Mouse (Mus musculus) heart, postnatal 36 days (tissue): ENCODE data around the gene Ppp2r1b. TPM values are rescaled to one million over a fixed set of nuclear protein-coding genes. Genes with fewer than 3 reads are reported as not detected.
"Not testable (repeated sequence)": the region's sequence is repeated elsewhere in the genome, so short reads cannot be mapped to it uniquely, and the experiment has no call there.

Experiments
- DNase-seq, 2 experiments: peaks; one replicate each; pipeline ENCODE4 v3.0.0; 2021 to 2022
- intact Hi-C: fragments of 180-260 bp; cut with DNase I; formaldehyde crosslinking; loops from one replicate; pipeline ENCODE4 v1.15.1; 2025
- total RNA-seq, 2 experiments: library from RNA; stranded (reverse); gene quantifications; 2 replicates each; pipeline ENCODE4 v1.2.3; 2021

Gene Ppp2r1b
- 10 to 100 TPM; 11.4 to 12.5 TPM for total RNA-seq

GRCm38 (mm10) chr9:50845081-50845480 lies at the start of gene Ppp2r1b:
TSS of gene Ppp2r1b (plus strand) at chr9:50845301.
- no peak for DNase-seq
- intact Hi-C loops = loop anchor here (5.0 kb wide), 1 partner anchor 292 kb away; no protein-coding TSS in a partner anchor

GRCm38 (mm10) chr9:50796776-50797175 lies 48.3 kb upstream of the Ppp2r1b start:
- intact Hi-C loops = no loop called here
- no peak for DNase-seq

GRCm38 (mm10) chr9:50797641-50798040 lies 47.5 kb upstream of the Ppp2r1b start:
- DNase-seq = no peak
- intact Hi-C loops = no loop called here

GRCm38 (mm10) chr9:50798368-50798767 lies 46.7 kb upstream of the Ppp2r1b start:
- intact Hi-C loops = no loop called here
- DNase-seq = no peak

- DNase-seq = peak; percentile 17 to 26
- intact Hi-C loops = loop anchor here (1.0 to 2.0 kb wide), 3 partner anchors 208 to 352 kb away; partner anchors contain the start of gene Sik2
These were observed 44.1 kb upstream of the Ppp2r1b start for GRCm38 (mm10) chr9:50800985-50801384.

GRCm38 (mm10) chr9:50803055-50803671 lies 41.9 kb upstream of the Ppp2r1b start:
- intact Hi-C loops = no loop called here
- no peak for DNase-seq

- no peak for DNase-seq
- intact Hi-C loops = no loop called here
These were observed 36.6 kb upstream of the Ppp2r1b start for GRCm38 (mm10) chr9:50808471-50808870.

- DNase-seq = no peak
- intact Hi-C loops = no loop called here
These were observed 36.0 kb upstream of the Ppp2r1b start for GRCm38 (mm10) chr9:50809146-50809545.

GRCm38 (mm10) chr9:50811187-50811586 lies 33.9 kb upstream of the Ppp2r1b start:
- intact Hi-C loops = no loop called here
- DNase-seq = no peak

GRCm38 (mm10) chr9:50811746-50812145 lies 33.4 kb upstream of the Ppp2r1b start:
- intact Hi-C loops = no loop called here
- DNase-seq = no peak

- intact Hi-C loops = no loop called here
- no peak for DNase-seq
These were observed 31.3 kb upstream of the Ppp2r1b start for GRCm38 (mm10) chr9:50813796-50814195.

GRCm38 (mm10) chr9:50815666-50816065 lies 29.4 kb upstream of the Ppp2r1b start:
- intact Hi-C loops = no loop called here
- DNase-seq = no peak

- DNase-seq = no peak
- intact Hi-C loops = no loop called here
These were observed 28.6 kb upstream of the Ppp2r1b start for GRCm38 (mm10) chr9:50816512-50816911.

GRCm38 (mm10) chr9:50818050-50818449 lies 27.1 kb upstream of the Ppp2r1b start:
- intact Hi-C loops = no loop called here
- DNase-seq = no peak

GRCm38 (mm10) chr9:50819716-50820115 lies 25.4 kb upstream of the Ppp2r1b start:
- intact Hi-C loops = no loop called here

GRCm38 (mm10) chr9:50821651-50822050 lies 23.4 kb upstream of the Ppp2r1b start:
- intact Hi-C loops = no loop called here
- no peak for DNase-seq

More at GRCm38 (mm10) chr9:50819716-50820115, 25.4 kb upstream of the Ppp2r1b start:
- DNase-seq = no peak

GRCm38 (mm10) chr9:50822216-50822615 lies 22.9 kb upstream of the Ppp2r1b start:
- intact Hi-C loops = no loop called here
- no peak for DNase-seq

GRCm38 (mm10) chr9:50823779-50824453 lies 21.2 kb upstream of the Ppp2r1b start:
- intact Hi-C loops = no loop called here
- DNase-seq = no peak

- no peak for DNase-seq
- intact Hi-C loops = no loop called here
These were observed 13.6 kb upstream of the Ppp2r1b start for GRCm38 (mm10) chr9:50831514-50831913.

- intact Hi-C loops = no loop called here
- DNase-seq = no peak
These were observed 12.9 kb upstream of the Ppp2r1b start for GRCm38 (mm10) chr9:50832162-50832561.

- DNase-seq, intact Hi-C loops: not testable (repeated sequence)
These were observed 12.5 kb upstream of the Ppp2r1b start for GRCm38 (mm10) chr9:50832582-50832981.

- DNase-seq = no peak
These were observed 11.3 kb upstream of the Ppp2r1b start for GRCm38 (mm10) chr9:50833786-50834185.

More at GRCm38 (mm10) chr9:50833786-50834185, 11.3 kb upstream of the Ppp2r1b start:
- intact Hi-C loops = no loop called here
